Mouse (Mus musculus): ENCODE results near the gene Cript. TPM values are rescaled to one million over a fixed set of nuclear protein-coding genes. Genes with fewer than 3 reads are reported as not detected.

Cript gene
- 78.9 and 88.5 TPM in 2 replicates for polyA plus RNA-seq (2012; rRNA removed)

DNA sequence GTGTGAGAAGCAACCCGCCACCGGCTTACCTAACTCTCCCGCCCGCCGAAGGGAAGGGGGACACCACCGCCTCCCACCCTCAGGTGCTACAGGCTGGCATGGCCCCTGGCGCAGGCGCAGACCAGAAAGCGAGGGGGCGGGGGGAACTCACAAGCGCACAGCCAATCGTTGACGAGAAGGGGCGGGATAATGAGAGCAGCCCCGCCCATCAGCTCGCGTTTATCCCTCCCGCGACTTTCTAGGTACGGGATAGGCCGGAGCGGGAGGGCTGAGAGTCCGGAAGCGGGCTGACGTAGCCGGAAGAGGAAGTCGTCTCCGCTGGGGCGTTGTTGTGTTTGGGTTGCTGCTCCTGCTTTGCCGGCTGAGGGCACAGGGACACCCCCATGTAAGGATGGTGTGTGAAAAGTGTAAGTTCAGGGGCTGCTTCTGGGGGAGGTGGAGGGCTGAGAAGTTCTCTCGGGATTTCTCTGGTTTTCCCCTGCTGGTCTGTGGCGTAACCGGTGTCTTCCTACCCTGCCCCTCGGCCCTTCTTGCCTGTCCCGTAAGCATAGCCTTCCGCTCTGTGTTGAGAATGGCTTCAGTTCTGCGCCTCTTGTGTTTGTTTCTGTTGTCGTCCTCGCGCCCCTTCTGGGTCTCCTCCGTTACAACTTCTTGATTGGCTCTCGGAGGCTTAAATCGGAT, at the start of gene Cript, which contains the start of gene Pigf:
TSS of gene Cript (plus strand) at position 282 of the 681 bp plus-strand sequence.
TSS of gene Pigf (minus strand) at position 138 of the 681 bp plus-strand sequence.

Other genes starting within 250 kb of the Cript start
- gene Tmem247, start 108.2 kb upstream of the Cript start, polyA plus RNA-seq (2012; rRNA removed), result not detected in 2 replicates
- gene Atp6v1e2, start 77.7 kb upstream of the Cript start, polyA plus RNA-seq (2012; rRNA removed), result 0.13 TPM in 1 of 2 replicates, not detected in the other
- 18.7 and 25.7 TPM in 2 replicates for gene Rhoq, start 62.5 kb upstream of the Cript start, polyA plus RNA-seq (2012; rRNA removed)
- 23.9 and 28.9 TPM in 2 replicates for gene Pigf, start 144 bp upstream of the Cript start, polyA plus RNA-seq (2012; rRNA removed)
- 18.1 and 19.6 TPM in 2 replicates for gene Socs5, start 82.1 kb downstream of the Cript start, polyA plus RNA-seq (2012; rRNA removed)
- gene Mcfd2, start 240.4 kb downstream of the Cript start, polyA plus RNA-seq (2012; rRNA removed), result 41.5 and 44.4 TPM in 2 replicates

All from central nervous system, embryonic 14 days (tissue).